Mouse (Mus musculus) kidney, embryonic 15.5 days (tissue): ENCODE results near the gene Llgl2. TPM values are rescaled to one million over a fixed set of nuclear protein-coding genes. Genes with fewer than 3 reads are reported as not detected.

ENCODE experiments used
- ATAC-seq: fragments of 200-750 bp; cut with Nextera tagmentation; replicated peaks from 2 replicates; pipeline ENCODE4 v1.8.0; 2017; ENCODE audit warnings: moderate TSS enrichment; ENCODE audit not compliant: low FRiP score
- H3K27ac ChIP-seq: fragments of 300-500 bp; sonication (generic); 2 replicates; pipeline ENCODE4 v1.5.1; 2015; ENCODE audit warnings: mild to moderate bottlenecking, inconsistent platforms
- H3K27me3 ChIP-seq: fragments of 300-500 bp; sonication (generic); 2 replicates; pipeline ENCODE4 v1.6.1; 2015; ENCODE audit warnings: inconsistent platforms
- H3K36me3 ChIP-seq: fragments of 300-500 bp; sonication (generic); 2 replicates; pipeline ENCODE4 v1.6.1; 2015; ENCODE audit warnings: inconsistent platforms
- H3K4me1 ChIP-seq: fragments of 300-500 bp; sonication (generic); 2 replicates; pipeline ENCODE4 v1.6.1; 2015; ENCODE audit warnings: inconsistent platforms
- H3K4me2 ChIP-seq: fragments of 300-500 bp; sonication (generic); 2 replicates; pipeline ENCODE4 v1.6.1; 2015; ENCODE audit warnings: moderate library complexity, mild to moderate bottlenecking, inconsistent platforms
- H3K4me3 ChIP-seq: fragments of 300-500 bp; sonication (generic); replicated peaks from 2 replicates; pipeline ENCODE4 v1.5.1; 2015; ENCODE audit warnings: mild to moderate bottlenecking, inconsistent platforms
- H3K9ac ChIP-seq: fragments of 300-500 bp; sonication (generic); 2 replicates; pipeline ENCODE4 v1.6.1; 2015; ENCODE audit warnings: mild to moderate bottlenecking, inconsistent platforms
- H3K9me3 ChIP-seq: fragments of 300-500 bp; sonication (generic); replicated peaks from 2 replicates; pipeline ENCODE4 v1.6.1; 2016; ENCODE audit warnings: inconsistent platforms
- WGBS: fragments of 180-500 bp; shearing (Covaris S2); methylation state at CpG from one replicate; pipeline ENCODE4 v1.1.7; 2015; ENCODE audit warnings: mixed read lengths; 5-methylcytosine and 5-hydroxymethylcytosine counted together
- polyA plus RNA-seq: library from polyadenylated mRNA; unstranded; fragments of >200 nt; fragmentation: Nextera tagmentation; extraction: Ambion mirVana; gene quantifications from 2 replicates; pipeline ENCODE4 v1.2.1, GENCODE M21; 2015

Llgl2 gene
- polyA plus RNA-seq, 1 experiment from 2014 or later, result 41.0 TPM

GRCm38 (mm10) chr11:115811381-115812093, 12.3 kb upstream of the Llgl2 start:
- 66% methylated on average over 20 of the region's 20 CpGs for WGBS

GRCm38 (mm10) chr11:115812095-115812494, 11.8 kb upstream of the Llgl2 start:
- no peak for ATAC-seq
- H3K9me3 ChIP-seq, result no peaks in the 10 kb centered on the region
- H3K4me2 ChIP-seq, result peak overlapping the region; percentile 94
- peaks cover 74% of the 10 kb centered on the region for H3K4me1 ChIP-seq
- WGBS, result 33% methylated on average over 7 of the region's 7 CpGs
- peak overlapping the region; percentile 82 for H3K9ac ChIP-seq
- peak overlapping the region; percentile 83 for H3K27ac ChIP-seq
- H3K27me3 ChIP-seq, result no peaks in the 10 kb centered on the region
- peaks cover 31% of the 10 kb centered on the region for H3K36me3 ChIP-seq
- H3K4me3 ChIP-seq, result peak overlapping the region; percentile 83

More at GRCm38 (mm10) chr11:115811381-115812093, 12.3 kb upstream of the Llgl2 start:
- H3K4me1 ChIP-seq, result peaks cover 75% of the 10 kb centered on the region
- H3K27ac ChIP-seq, result peak overlapping the region; percentile 83
- H3K27me3 ChIP-seq, result no peaks in the 10 kb centered on the region
- H3K9me3 ChIP-seq, result no peaks in the 10 kb centered on the region
- no peak for ATAC-seq
- H3K4me3 ChIP-seq, result peak overlapping the region; percentile 83
- peak overlapping the region; percentile 82 for H3K9ac ChIP-seq
- peak overlapping the region; percentile 94 for H3K4me2 ChIP-seq
- peaks cover 31% of the 10 kb centered on the region for H3K36me3 ChIP-seq

GRCm38 (mm10) chr11:115812533-115813420, 11.1 kb upstream of the Llgl2 start:
- Histone ChIP-seq H3K4me1 (peaks cover 67% of the 10 kb centered on the region), H3K9ac (peak overlapping the region; percentile 82), H3K4me2 (peak overlapping the region; percentile 94), H3K27me3 (no peaks in the 10 kb centered on the region), H3K4me3 (peak overlapping the region; percentile 83), H3K27ac (peak overlapping the region; percentile 83), H3K36me3 (peaks cover 30% of the 10 kb centered on the region), H3K9me3 (no peaks in the 10 kb centered on the region)
- peak; percentile 9; the same call in 1 of the 2 replicates for ATAC-seq
- WGBS, result 2% methylated on average over 27 of the region's 28 CpGs

- Histone ChIP-seq H3K36me3 (peaks cover 38% of the 10 kb centered on the region), H3K4me2 (peak within 1 kb of the TSS; percentile 94), H3K9ac (peak within 1 kb of the TSS; percentile 82), H3K27ac (peak within 1 kb of the TSS; percentile 83), H3K4me3 (peak within 1 kb of the TSS; percentile 83), H3K9me3 (no peaks in the 10 kb centered on the region), H3K27me3 (no peaks in the 10 kb centered on the region), H3K4me1 (peaks cover 58% of the 10 kb centered on the region)
- under 1% methylated on average over 44 of the region's 44 CpGs for WGBS
- peak; percentile 91 for ATAC-seq
These were observed 10.1 kb upstream of the Llgl2 start, which contains the start of gene Caskin2 for GRCm38 (mm10) chr11:115813507-115814296. Gene Caskin2 (minus strand): TSS chr11:115813639.

GRCm38 (mm10) chr11:115814605-115815450, 9.0 kb upstream of the Llgl2 start, which contains the start of gene Tsen54:
Gene Tsen54 (plus strand): TSS chr11:115814724.
- H3K4me1 ChIP-seq, result peaks cover 47% of the 10 kb centered on the region
- ATAC-seq, result peak; percentile 57
- peak within 1 kb of the TSS; percentile 83 for H3K4me3 ChIP-seq
- H3K4me2 ChIP-seq, result peak within 1 kb of the TSS; percentile 94
- peak within 1 kb of the TSS; percentile 68 for H3K9ac ChIP-seq
- H3K36me3 ChIP-seq, result peaks cover 44% of the 10 kb centered on the region
- H3K27me3 ChIP-seq, result no peaks in the 10 kb centered on the region
- H3K9me3 ChIP-seq, result no peaks in the 10 kb centered on the region
- H3K27ac ChIP-seq, result peak within 1 kb of the TSS; percentile 81
- under 1% methylated on average over 84 of the region's 84 CpGs for WGBS

- no peak overlapping the region for H3K9ac ChIP-seq
- H3K4me1 ChIP-seq, result peaks cover 22% of the 10 kb centered on the region
- no peak overlapping the region for H3K27ac ChIP-seq
- 88% methylated on average over 5 of the region's 5 CpGs for WGBS
- ATAC-seq, result no peak
- peaks cover 55% of the 10 kb centered on the region for H3K36me3 ChIP-seq
- H3K4me3 ChIP-seq, result no peak overlapping the region
- H3K9me3 ChIP-seq, result no peaks in the 10 kb centered on the region
- no peak overlapping the region for H3K4me2 ChIP-seq
- H3K27me3 ChIP-seq, result no peaks in the 10 kb centered on the region
These were observed 6.5 kb upstream of the Llgl2 start for GRCm38 (mm10) chr11:115817331-115817730.

DNA sequence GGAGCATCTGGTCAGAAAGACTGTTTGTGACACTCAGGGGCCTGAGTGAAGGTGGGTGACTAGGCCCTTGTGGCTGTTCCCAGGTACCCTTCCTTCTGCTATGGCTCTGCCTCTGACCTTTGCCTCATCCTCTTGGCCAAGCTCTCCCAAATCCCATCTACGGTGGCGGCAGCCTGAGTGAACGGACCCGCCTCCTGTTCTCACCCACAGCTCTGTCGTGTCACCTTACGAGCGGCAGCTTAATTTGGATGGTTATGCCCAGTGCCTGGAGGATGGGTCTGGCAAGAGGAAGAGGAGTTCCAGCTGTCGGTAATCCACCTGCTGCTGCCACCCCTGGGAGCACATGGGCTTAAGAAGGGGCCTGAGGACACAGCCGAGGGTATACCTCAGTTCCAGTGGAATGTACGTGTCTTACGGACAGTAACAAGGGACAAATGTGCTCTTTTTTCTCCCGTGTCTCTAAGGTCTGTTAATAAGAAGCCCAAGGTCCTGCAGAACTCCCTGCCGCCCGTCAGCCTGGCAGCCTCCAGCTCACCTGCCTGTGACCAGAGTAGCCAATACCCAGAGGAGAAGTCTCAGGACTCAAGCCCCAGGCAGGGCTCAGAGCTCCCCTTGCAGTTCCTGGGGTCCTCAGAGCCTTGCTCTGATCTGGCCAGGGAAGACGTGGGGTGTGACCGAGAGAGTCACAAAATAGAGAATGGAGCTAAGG, 3.8 kb upstream of the Llgl2 start:
- Histone ChIP-seq H3K9ac (no peak overlapping the region), H3K4me1 (peaks cover 29% of the 10 kb centered on the region), H3K4me2 (no peak overlapping the region), H3K27me3 (0 out of 2 replicates have a peak, but pooled peaks cover 5% of the 10 kb centered on the region), H3K4me3 (no peak overlapping the region), H3K27ac (peak overlapping the region; percentile 73), H3K36me3 (peaks cover 62% of the 10 kb centered on the region), H3K9me3 (no peaks in the 10 kb centered on the region)
- no peak for ATAC-seq
- WGBS, result 71% methylated on average over 16 of the region's 16 CpGs

DNA sequence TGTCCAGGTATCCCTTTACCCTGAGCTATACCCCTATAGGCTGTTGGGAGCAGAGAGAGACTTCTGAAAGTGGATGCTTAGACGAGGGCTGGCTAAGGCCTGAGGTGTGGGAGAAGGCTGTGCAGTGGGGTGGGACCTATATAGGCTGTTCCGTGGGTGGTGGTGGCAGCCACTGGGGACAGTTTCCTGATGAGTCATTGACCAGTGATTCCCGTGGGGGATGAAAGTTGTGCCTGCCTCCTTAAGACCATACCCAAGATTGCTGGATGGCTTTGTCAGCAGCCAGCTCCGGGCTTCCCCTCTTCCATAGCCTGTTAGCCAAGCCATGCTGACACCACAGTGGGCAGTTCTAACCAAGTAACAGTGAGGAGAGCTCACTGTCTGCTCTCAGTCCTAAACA, 2.8 kb upstream of the Llgl2 start:
- Histone ChIP-seq H3K27ac (0 out of 2 replicates have a peak overlapping the region, but pooled peaks have one; percentile 73), H3K9ac (no peak overlapping the region), H3K4me3 (no peak overlapping the region), H3K4me1 (peaks cover 24% of the 10 kb centered on the region), H3K4me2 (no peak overlapping the region), H3K36me3 (peaks cover 62% of the 10 kb centered on the region), H3K27me3 (0 out of 2 replicates have a peak, but pooled peaks cover 5% of the 10 kb centered on the region), H3K9me3 (no peaks in the 10 kb centered on the region)
- ATAC-seq, result no peak
- 71% methylated on average over 4 of the region's 4 CpGs for WGBS

GRCm38 (mm10) chr11:115824813-115825212, 964 bp downstream of the Llgl2 start:
- peak overlapping the region; percentile 73; the same call in 1 of the 2 replicates for H3K9ac ChIP-seq
- H3K36me3 ChIP-seq, result peaks cover 32% of the 10 kb centered on the region
- peak overlapping the region; percentile 88 for H3K4me3 ChIP-seq
- H3K9me3 ChIP-seq, result no peaks in the 10 kb centered on the region
- H3K4me2 ChIP-seq, result peak overlapping the region; percentile 96
- H3K27ac ChIP-seq, result peak overlapping the region; percentile 85; the same call in 1 of the 2 replicates
- 0 out of 2 replicates have a peak, but pooled peaks cover 5% of the 10 kb centered on the region for H3K27me3 ChIP-seq
- H3K4me1 ChIP-seq, result peaks cover 44% of the 10 kb centered on the region
- 19% methylated on average over 11 of the region's 11 CpGs for WGBS
- ATAC-seq, result no peak

DNA sequence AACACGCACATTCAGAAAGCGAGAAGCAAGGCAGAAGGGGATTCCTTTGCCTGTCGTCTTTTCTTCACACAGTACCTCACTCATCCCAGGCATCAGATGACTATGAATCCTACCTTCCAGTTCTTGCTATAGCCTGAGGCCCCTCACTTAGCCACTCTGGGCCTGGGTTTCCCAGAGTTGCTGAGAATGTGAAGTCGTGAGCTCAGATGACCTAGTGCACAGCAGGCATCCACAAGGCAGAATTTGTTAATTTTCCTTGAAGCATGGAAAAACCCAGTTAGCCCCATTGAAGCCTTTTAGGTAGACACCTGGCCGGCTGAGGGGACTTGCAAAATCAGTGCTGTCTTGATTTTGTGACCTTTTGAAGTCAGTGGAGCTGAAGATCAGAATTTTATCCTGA, 2.6 kb downstream of the Llgl2 start:
- 57% methylated on average over 5 of the region's 5 CpGs for WGBS
- Histone ChIP-seq H3K9me3 (no peaks in the 10 kb centered on the region), H3K27me3 (0 out of 2 replicates have a peak, but pooled peaks cover 5% of the 10 kb centered on the region), H3K4me3 (no peak overlapping the region), H3K4me1 (peaks cover 61% of the 10 kb centered on the region), H3K27ac (no peak overlapping the region), H3K4me2 (no peak overlapping the region), H3K36me3 (peaks cover 15% of the 10 kb centered on the region), H3K9ac (no peak overlapping the region)
- ATAC-seq, result no peak
